Mouse (Mus musculus) urinary bladder, adult 18-20 months (tissue): ENCODE data around the gene Ccdc137.

Source experiments
- DNase-seq, 2 experiments: peaks; one replicate each; pipeline ENCODE4 v3.0.0; 2022; ENCODE audit warnings: low spot score in 2 of 2, mixed read lengths in 2 of 2

Ccdc137 gene

GRCm38 (mm10) chr11:120498891-120499290 is 41.0 kb downstream of the Ccdc137 start:
- no peak for DNase-seq

GRCm38 (mm10) chr11:120499894-120500293 is 42.0 kb downstream of the Ccdc137 start:
- DNase-seq = no peak

GRCm38 (mm10) chr11:120500357-120500756 is 42.4 kb downstream of the Ccdc137 start:
- peak; percentile 82 to 90 for DNase-seq

GRCm38 (mm10) chr11:120501018-120501417 is 43.1 kb downstream of the Ccdc137 start:
- no peak for DNase-seq

GRCm38 (mm10) chr11:120501701-120502100 is 43.8 kb downstream of the Ccdc137 start:
- DNase-seq = no peak

- DNase-seq = no peak
These were observed 47.7 kb downstream of the Ccdc137 start for GRCm38 (mm10) chr11:120505661-120506060.

GRCm38 (mm10) chr11:120506899-120507298 is 49.0 kb downstream of the Ccdc137 start:
- DNase-seq = no peak

- no peak for DNase-seq
These were observed 49.8 kb downstream of the Ccdc137 start for GRCm38 (mm10) chr11:120507611-120508289.

- DNase-seq = no peak
These were observed 50.5 kb downstream of the Ccdc137 start for GRCm38 (mm10) chr11:120508290-120508870.

- DNase-seq = no peak
These were observed 52.0 kb downstream of the Ccdc137 start for GRCm38 (mm10) chr11:120509940-120510339.

GRCm38 (mm10) chr11:120510375-120511030 is 52.6 kb downstream of the Ccdc137 start:
- DNase-seq = no peak

- no peak for DNase-seq
These were observed 55.0 kb downstream of the Ccdc137 start for GRCm38 (mm10) chr11:120512790-120513453.
